Mouse (Mus musculus) erythroblast, adult 5-6 weeks (primary cell): ENCODE results near the gene Ccdc185. TPM values are rescaled to one million over a fixed set of nuclear protein-coding genes. Genes with fewer than 3 reads are reported as not detected.

Source experiments
- ATAC-seq: replicated peaks from 2 replicates; pipeline ENCODE4 v1.8.0; 2016; ENCODE audit warnings: moderate number of reproducible peaks, mild to moderate bottlenecking, moderate TSS enrichment, inconsistent platforms; ENCODE audit not compliant: poor library complexity, low FRiP score, severe bottlenecking
- total RNA-seq, 2 experiments: library from RNA; stranded (forward) in 1 of 2; stranded (reverse) in 1 of 2; fragments of 150-400 nt in 1 of 2; fragments of 200-764, 138-1000 nt in 1 of 2; gene quantifications; 2 replicates each; pipeline versions ENCODE4 v1.2.3 to v1.2.4; 2015 to 2017; ENCODE audit warnings: low replicate concordance in 2 of 2

The Ccdc185 gene
- total RNA-seq, 2 experiments from 2014 or later, result not detected

GRCm38 (mm10) chr1:182751301-182751700 lies 2.3 kb upstream of the Ccdc185 start:
- ATAC-seq, result no peak

- no peak for ATAC-seq
Observed at GRCm38 (mm10) chr1:182747834-182748233, 1.1 kb downstream of the Ccdc185 start.

GRCm38 (mm10) chr1:182747081-182747480 lies 1.9 kb downstream of the Ccdc185 start:
- ATAC-seq, result no peak

DNA sequence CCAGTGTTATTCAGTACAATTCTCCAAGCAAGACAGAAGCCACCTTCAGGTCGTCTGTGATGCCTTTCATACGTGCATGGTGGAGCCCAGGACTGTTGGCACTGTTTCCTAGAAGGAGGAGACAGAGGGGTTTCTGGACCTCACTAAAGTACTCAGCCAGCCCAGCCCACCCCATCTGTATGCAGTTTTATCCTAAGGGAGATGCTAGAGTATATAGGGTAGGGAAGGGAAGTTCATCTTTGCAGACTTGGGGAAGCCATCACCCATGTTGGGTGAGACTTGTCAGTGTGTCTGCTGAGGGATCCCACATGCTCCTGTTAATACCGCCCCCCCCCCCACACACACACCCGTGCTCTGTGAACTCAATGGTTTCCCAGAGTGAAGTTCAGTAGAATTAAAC lies 13.1 kb downstream of the Ccdc185 start:
- no peak for ATAC-seq

- no peak for ATAC-seq
Observed at GRCm38 (mm10) chr1:182732695-182733094, 16.3 kb downstream of the Ccdc185 start.

- ATAC-seq, result no peak
Observed at GRCm38 (mm10) chr1:182729002-182729401, 20.0 kb downstream of the Ccdc185 start.

- ATAC-seq, result no peak
Observed at GRCm38 (mm10) chr1:182727541-182727940, 21.4 kb downstream of the Ccdc185 start.

DNA sequence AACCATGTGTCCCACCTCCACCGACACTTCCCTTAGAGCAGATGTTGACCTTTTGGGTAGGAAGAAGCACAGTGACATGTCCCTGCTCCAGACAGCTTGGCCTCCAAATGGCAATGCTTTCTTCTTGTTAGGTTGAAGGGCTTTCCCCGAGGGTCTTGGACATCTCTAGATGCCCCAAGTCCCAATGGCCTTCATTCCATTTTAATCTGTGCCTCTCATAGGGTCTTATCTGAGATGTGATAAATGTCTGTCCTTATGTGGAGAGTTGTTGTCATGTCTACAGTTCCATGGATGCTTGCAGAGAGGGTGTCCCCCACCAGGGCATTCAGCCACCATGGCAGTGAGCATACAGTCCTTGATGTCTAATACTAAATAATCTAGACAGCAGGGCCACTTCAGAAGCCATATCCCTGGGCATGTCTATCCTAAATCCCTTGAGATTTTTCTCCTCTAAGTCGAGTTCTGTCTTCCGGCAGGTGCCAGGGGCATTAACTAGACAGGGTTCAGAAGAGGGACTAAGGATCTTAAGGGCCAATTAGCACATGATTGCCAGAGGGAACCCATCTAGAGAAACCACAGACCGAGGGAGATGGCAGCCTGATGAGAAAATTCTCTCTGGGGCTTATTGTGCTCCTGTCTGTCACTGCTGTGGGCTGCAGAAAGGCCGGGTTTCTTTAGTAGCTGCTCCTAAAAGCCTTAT lies 34.6 kb downstream of the Ccdc185 start:
- no peak for ATAC-seq

- ATAC-seq, result no peak
Observed at GRCm38 (mm10) chr1:182711360-182711933, 37.5 kb downstream of the Ccdc185 start.

DNA sequence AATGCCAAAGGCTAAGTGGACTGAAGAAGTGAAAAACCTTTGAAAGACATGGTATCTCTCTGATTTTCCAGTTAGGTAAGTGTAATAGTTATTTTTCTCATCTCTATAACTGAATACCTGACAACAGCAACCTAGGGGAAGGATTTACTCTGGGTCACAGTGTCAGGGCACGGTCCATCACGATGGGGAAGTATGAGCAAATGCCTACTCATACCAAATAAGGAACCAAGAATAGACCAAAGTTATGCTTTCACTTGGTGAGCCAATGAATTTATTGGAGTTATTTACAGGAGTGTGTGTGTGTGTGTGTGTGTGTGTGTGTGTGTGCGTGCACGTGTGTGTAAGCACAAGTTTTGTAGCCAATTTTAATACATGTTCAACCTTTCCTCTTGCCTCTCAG lies 41.5 kb downstream of the Ccdc185 start:
- no peak for ATAC-seq

DNA sequence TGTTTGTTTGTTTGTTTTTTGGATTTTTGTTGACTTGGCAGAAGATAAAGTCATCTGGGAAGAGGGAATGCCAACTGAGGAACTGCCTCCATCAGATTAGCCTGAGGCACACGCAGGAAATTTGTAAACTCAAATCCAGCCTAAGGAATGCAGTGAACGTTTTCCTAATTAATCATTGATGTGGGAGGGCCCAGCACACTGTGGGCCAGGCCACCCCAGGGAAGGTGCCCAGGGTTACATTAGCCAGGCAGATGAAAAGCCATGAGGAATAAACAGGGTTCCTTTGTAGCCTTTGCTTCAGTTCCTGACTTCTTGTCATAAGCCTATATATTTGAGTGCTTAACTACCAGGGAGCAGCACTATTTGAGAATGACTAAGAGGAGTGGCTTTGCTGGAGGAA lies 44.1 kb downstream of the Ccdc185 start:
- ATAC-seq, result no peak

DNA sequence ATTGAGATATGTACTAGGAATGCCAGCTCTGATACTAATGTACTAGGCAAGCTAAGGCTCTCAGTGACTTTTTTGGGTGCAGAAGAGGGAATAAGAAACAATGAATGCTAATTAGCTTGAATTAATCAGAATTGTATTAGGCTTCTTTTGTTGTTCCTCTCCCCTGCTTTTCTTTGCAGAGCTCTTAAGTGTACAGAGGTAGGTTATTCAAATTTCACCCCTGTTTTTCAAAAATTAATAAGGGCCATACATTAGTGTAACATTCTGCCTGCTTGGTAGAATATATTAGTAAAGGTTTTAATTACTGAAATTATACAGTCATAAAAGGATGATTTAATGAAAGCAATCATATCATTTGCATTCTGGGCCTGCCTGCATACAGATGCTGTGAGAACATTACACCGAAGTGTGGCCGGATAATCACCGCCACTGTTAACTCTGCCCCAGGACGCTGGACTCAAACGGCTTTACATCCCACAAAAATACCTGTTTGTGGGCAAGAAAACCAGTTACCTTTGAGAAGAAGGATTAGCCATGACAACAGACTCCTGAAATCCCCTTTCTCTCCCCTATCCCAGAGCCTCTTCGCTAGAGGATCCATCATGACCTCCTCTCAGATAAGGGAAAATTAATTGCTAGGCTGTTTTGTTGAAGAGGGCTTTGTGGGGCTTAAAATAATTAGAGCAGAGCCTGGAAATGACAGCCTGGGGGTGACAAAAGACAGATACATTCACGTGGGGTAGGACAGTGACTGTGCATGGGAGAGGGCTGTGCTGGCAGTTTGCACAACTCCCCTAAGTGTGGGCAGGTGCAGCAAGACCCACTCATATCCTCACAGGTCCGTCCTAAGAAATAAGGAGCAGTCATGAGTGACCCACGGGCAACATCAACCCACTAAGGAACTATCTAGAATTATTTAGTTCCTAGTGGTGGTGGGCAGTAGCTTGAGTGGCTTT lies 49.3 kb downstream of the Ccdc185 start:
- no peak for ATAC-seq

Other genes starting within 250 kb of the Ccdc185 start
- 4.6 and 7.5 TPM in 2 replicates for gene Capn2, start 231.6 kb downstream of the Ccdc185 start, total RNA-seq (2015; ENCODE audit: low replicate concordance)
- gene Capn2, start 231.6 kb downstream of the Ccdc185 start, total RNA-seq (2017; ENCODE audit: low replicate concordance), result 7.2 and 11.4 TPM in 2 replicates
- not detected in 2 replicates for gene Capn8, start 184.2 kb downstream of the Ccdc185 start, total RNA-seq (2015; ENCODE audit: low replicate concordance)
- not detected in 2 replicates for gene Capn8, start 184.2 kb downstream of the Ccdc185 start, total RNA-seq (2017; ENCODE audit: low replicate concordance)
- not detected in 2 replicates for gene Susd4, start 14.7 kb upstream of the Ccdc185 start, total RNA-seq (2015; ENCODE audit: low replicate concordance)
- not detected in 2 replicates for gene Susd4, start 14.7 kb upstream of the Ccdc185 start, total RNA-seq (2017; ENCODE audit: low replicate concordance)
- 2.7 TPM in 1 of 2 replicates, not detected in the other for gene Tlr5, start 205.6 kb upstream of the Ccdc185 start, total RNA-seq (2015; ENCODE audit: low replicate concordance)
- 0.85 TPM in 1 of 2 replicates, not detected in the other for gene Tlr5, start 205.6 kb upstream of the Ccdc185 start, total RNA-seq (2017; ENCODE audit: low replicate concordance)